Mouse (Mus musculus): ENCODE data around the gene Gm21788. TPM values are rescaled to one million over a fixed set of nuclear protein-coding genes. Genes with fewer than 3 reads are reported as not detected.
"Not testable (repeated sequence)": the region's sequence is repeated elsewhere in the genome, so short reads cannot be mapped to it uniquely, and the experiment has no call there.

Gm21788 gene
- polyA plus RNA-seq (2014; fragmentation: Nextera tagmentation; extraction: Ambion mirVana) = not detected in 2 replicates

DNA sequence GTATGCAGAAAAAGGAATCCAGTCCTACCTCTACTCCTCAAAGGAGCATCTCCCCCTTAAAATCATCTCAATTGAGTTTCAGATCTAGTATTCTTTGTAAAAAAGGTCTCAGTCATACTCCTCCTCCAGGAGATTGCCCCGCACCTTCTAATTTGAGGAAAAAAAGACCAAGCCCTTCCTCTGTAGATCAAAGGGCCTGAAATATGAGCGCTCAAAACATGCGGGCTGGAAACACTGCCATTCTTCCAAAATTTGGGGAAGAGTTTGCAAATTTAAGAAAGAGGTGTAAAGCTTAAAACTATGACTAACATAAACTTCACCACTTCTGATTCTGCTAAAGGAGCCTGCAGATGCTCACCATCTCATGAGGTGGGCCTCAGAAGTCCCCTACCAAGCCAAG, at the start of gene Gm21788:
TSS of gene Gm21788 (plus strand) at position 301 of the 400 bp plus-strand sequence.
- WGBS = no CpG with 5 or more reads among the region's 3 CpGs
- H3K4me3 ChIP-seq (ENCODE audit: low read depth, low read length); DNase-seq (ENCODE audit: low spot score); H3K9me3 ChIP-seq (replicated peaks; ENCODE audit: control insufficient read depth, low read length); H3K27me3 ChIP-seq (replicated peaks; ENCODE audit: control insufficient read depth, insufficient read depth, low read length); H3K36me3 ChIP-seq (ENCODE audit: control insufficient read depth, insufficient read depth, low read length); H3K27ac ChIP-seq (ENCODE audit: low read depth, low read length); H3K4me1 ChIP-seq (ENCODE audit: control insufficient read depth, insufficient read depth, low read length); H3K4me2 ChIP-seq (ENCODE audit: low read length); ATAC-seq; H3K9ac ChIP-seq (ENCODE audit: low read length): not testable (repeated sequence)

Other genes starting within 250 kb of the Gm21788 start
- gene Gm21244, start 235.7 kb upstream of the Gm21788 start, polyA plus RNA-seq (2014; fragmentation: Nextera tagmentation; extraction: Ambion mirVana) = not detected in 2 replicates
- not detected in 2 replicates for gene Gm28998, start 151.2 kb upstream of the Gm21788 start, polyA plus RNA-seq (2014; fragmentation: Nextera tagmentation; extraction: Ambion mirVana)
- not detected in 2 replicates for gene Gm20826, start 233.5 kb downstream of the Gm21788 start, polyA plus RNA-seq (2014; fragmentation: Nextera tagmentation; extraction: Ambion mirVana)